Mouse (Mus musculus) MEL (cell line): ENCODE results near the gene Git1. TPM values are rescaled to one million over a fixed set of nuclear protein-coding genes. Genes with fewer than 3 reads are reported as not detected.

ENCODE experiments used
- DNase-seq: peaks from one replicate; pipeline ENCODE4 v3.0.0; 2011; ENCODE audit warnings: low read depth, low spot score
- H3K27ac ChIP-seq: 2 replicates; pipeline ENCODE4 v1.5.1; 2012; ENCODE audit warnings: low read depth, mild to moderate bottlenecking, control low read depth, low read length, moderate library complexity; ENCODE audit not compliant: control insufficient read depth
- H3K27me3 ChIP-seq, 2 experiments: fragments of 150-350 bp in 1 of 2; sonication (generic) in 1 of 2; 2 replicates each; pipeline ENCODE4 v1.6.1; 2012; ENCODE audit warnings: low read length in 2 of 2, mild to moderate bottlenecking in 2 of 2, improper control_type of control experiment in 1 of 2, moderate library complexity in 1 of 2; ENCODE audit not compliant: insufficient read depth in 2 of 2, control insufficient read depth in 1 of 2
- H3K36me3 ChIP-seq, 2 experiments: 2 replicates each; pipeline ENCODE4 v1.6.1; 2012 to 2014; ENCODE audit warnings: low read length in 2 of 2, improper control_type of control experiment in 1 of 2, inconsistent platforms in 1 of 2, mild to moderate bottlenecking in 1 of 2; ENCODE audit not compliant: insufficient read depth in 2 of 2, control insufficient read depth in 1 of 2
- H3K4me1 ChIP-seq, 2 experiments: fragments of 150-350 bp in 1 of 2; sonication (generic) in 1 of 2; 2 replicates each; pipeline ENCODE4 v1.6.1; 2012; ENCODE audit warnings: low read length in 2 of 2, improper control_type of control experiment in 1 of 2, mild to moderate bottlenecking in 1 of 2; ENCODE audit not compliant: insufficient read depth in 2 of 2, control insufficient read depth in 1 of 2
- H3K4me3 ChIP-seq, 2 experiments: fragments of 150-350 bp in 1 of 2; sonication (generic) in 1 of 2; 2 replicates each; pipeline ENCODE4 v1.5.1; 2012; ENCODE audit warnings: low read depth in 2 of 2, low read length in 2 of 2, mild to moderate bottlenecking in 2 of 2, moderate library complexity in 2 of 2, control low read depth in 1 of 2, improper control_type of control experiment in 1 of 2; ENCODE audit not compliant: control insufficient read depth in 1 of 2, insufficient read depth in 1 of 2
- H3K79me2 ChIP-seq: 2 replicates; pipeline ENCODE4 v1.6.1; 2012; ENCODE audit warnings: mild to moderate bottlenecking, low read length, moderate library complexity; ENCODE audit not compliant: control insufficient read depth, poor library complexity, insufficient read depth
- H3K9ac ChIP-seq: 2 replicates; pipeline ENCODE4 v1.6.1; 2012; ENCODE audit warnings: low read depth, mild to moderate bottlenecking, control low read depth, low read length, moderate library complexity; ENCODE audit not compliant: control insufficient read depth, poor library complexity, severe bottlenecking
- H3K9me3 ChIP-seq: fragments of 150-350 bp; sonication (generic); replicated peaks from 2 replicates; pipeline ENCODE4 v1.6.1; 2012; ENCODE audit warnings: mild to moderate bottlenecking, low read length, improper control_type of control experiment, moderate library complexity; ENCODE audit not compliant: insufficient read depth
- CHD1 ChIP-seq: IDR thresholded peaks from 2 replicates; pipeline ENCODE4 v1.6.1; 2012; ENCODE audit warnings: low read depth, mild to moderate bottlenecking, inconsistent platforms, low read length, improper control_type of control experiment
- CHD2 ChIP-seq: IDR thresholded peaks from 2 replicates; pipeline ENCODE4 v1.6.1; 2011; ENCODE audit warnings: low read length, improper control_type of control experiment
- CTCF ChIP-seq, 3 experiments: IDR thresholded peaks in 2 of 3; conservative IDR thresholded peaks in 1 of 3; 2 replicates each; pipeline ENCODE4 v1.5.1; 2011 to 2012; ENCODE audit warnings: low read length in 3 of 3, low read depth in 2 of 3, mild to moderate bottlenecking in 2 of 3, improper control_type of control experiment in 1 of 3, inconsistent platforms in 1 of 3, mixed read lengths in 1 of 3, moderate library complexity in 1 of 3; ENCODE audit not compliant: control insufficient read depth in 1 of 3, insufficient read depth in 1 of 3, poor library complexity in 1 of 3, severe bottlenecking in 1 of 3
- E2F4 ChIP-seq: IDR thresholded peaks from 2 replicates; pipeline ENCODE4 v1.6.1; 2011; ENCODE audit warnings: low read depth, low read length, improper control_type of control experiment, borderline replicate concordance
- ELF1 ChIP-seq: IDR thresholded peaks from 2 replicates; pipeline ENCODE4 v1.6.1; 2014; ENCODE audit warnings: low read depth, mild to moderate bottlenecking, inconsistent platforms, low read length, improper control_type of control experiment, moderate library complexity
- EP300 ChIP-seq, 2 experiments: IDR thresholded peaks; 2 replicates each; pipeline ENCODE4 v1.6.1; 2011; ENCODE audit warnings: improper control_type of control experiment in 2 of 2, low read length in 2 of 2, low read depth in 1 of 2, mild to moderate bottlenecking in 1 of 2
- ETS1 ChIP-seq: IDR thresholded peaks from 2 replicates; pipeline ENCODE4 v1.6.1; 2012; ENCODE audit warnings: low read depth, mild to moderate bottlenecking, inconsistent platforms, low read length, improper control_type of control experiment, moderate library complexity
- GABPA ChIP-seq: IDR thresholded peaks from 2 replicates; pipeline ENCODE4 v1.6.1; 2012; ENCODE audit warnings: low read depth, mild to moderate bottlenecking, inconsistent platforms, low read length, improper control_type of control experiment, moderate library complexity
- GATA1 ChIP-seq: IDR thresholded peaks from 2 replicates; pipeline ENCODE4 v1.6.1; 2011; ENCODE audit warnings: low read depth, low read length, improper control_type of control experiment
- MAFK ChIP-seq: IDR thresholded peaks from 2 replicates; pipeline ENCODE4 v1.6.1; 2011; ENCODE audit warnings: low read depth, mild to moderate bottlenecking, low read length, improper control_type of control experiment, borderline replicate concordance
- MAX ChIP-seq: IDR thresholded peaks from 2 replicates; pipeline ENCODE4 v1.6.1; 2011; ENCODE audit warnings: low read length, improper control_type of control experiment
- MAZ ChIP-seq: IDR thresholded peaks from 2 replicates; pipeline ENCODE4 v1.6.1; 2012; ENCODE audit warnings: low read depth, mild to moderate bottlenecking, inconsistent platforms, low read length, improper control_type of control experiment
- MEF2A ChIP-seq: IDR thresholded peaks from 2 replicates; pipeline ENCODE4 v1.6.1; 2014; ENCODE audit warnings: low read depth, mild to moderate bottlenecking, inconsistent platforms, low read length, improper control_type of control experiment; ENCODE audit not compliant: poor library complexity, insufficient replicate concordance, severe bottlenecking; ENCODE audit errors: extremely low read depth
- MXI1 ChIP-seq: IDR thresholded peaks from 2 replicates; pipeline ENCODE4 v1.6.1; 2011; ENCODE audit warnings: mild to moderate bottlenecking, low read depth, low read length, improper control_type of control experiment
- MYB ChIP-seq: IDR thresholded peaks from 2 replicates; pipeline ENCODE4 v1.6.1; 2011; ENCODE audit warnings: mild to moderate bottlenecking, low read depth, low read length, improper control_type of control experiment
- MYC ChIP-seq: IDR thresholded peaks from 2 replicates; pipeline ENCODE4 v1.6.1; 2011; ENCODE audit warnings: low read depth, mild to moderate bottlenecking, low read length, improper control_type of control experiment, moderate library complexity
- POLR2A ChIP-seq, 2 experiments: IDR thresholded peaks; 2 replicates each; pipeline ENCODE4 v1.6.1; 2011 to 2012; ENCODE audit warnings: low read length in 2 of 2, mild to moderate bottlenecking in 2 of 2, control low read depth in 1 of 2, improper control_type of control experiment in 1 of 2, low read depth in 1 of 2, moderate library complexity in 1 of 2; ENCODE audit not compliant: control insufficient read depth in 1 of 2, insufficient read depth in 1 of 2, poor library complexity in 1 of 2
- RAD21 ChIP-seq: IDR thresholded peaks from 2 replicates; pipeline ENCODE4 v1.6.1; 2011; ENCODE audit warnings: mild to moderate bottlenecking, low read depth, low read length, improper control_type of control experiment
- RCOR1 ChIP-seq: IDR thresholded peaks from 2 replicates; pipeline ENCODE4 v1.6.1; 2012; ENCODE audit warnings: low read depth, mild to moderate bottlenecking, inconsistent platforms, low read length, improper control_type of control experiment
- SIN3A ChIP-seq: IDR thresholded peaks from 2 replicates; pipeline ENCODE4 v1.6.1; 2012; ENCODE audit warnings: low read length, improper control_type of control experiment, inconsistent platforms
- SMC3 ChIP-seq: IDR thresholded peaks from 2 replicates; pipeline ENCODE4 v1.6.1; 2011; ENCODE audit warnings: low read depth, low read length, improper control_type of control experiment
- TAL1 ChIP-seq: IDR thresholded peaks from 2 replicates; pipeline ENCODE4 v1.6.1; 2012; ENCODE audit warnings: mild to moderate bottlenecking, inconsistent platforms, low read length, moderate library complexity, mixed read lengths
- TBP ChIP-seq: IDR thresholded peaks from 2 replicates; pipeline ENCODE4 v1.8.0; 2011; ENCODE audit warnings: low read depth, low read length, improper control_type of control experiment
- UBTF ChIP-seq: IDR thresholded peaks from 2 replicates; pipeline ENCODE4 v1.6.1; 2012; ENCODE audit warnings: low read depth, mild to moderate bottlenecking, inconsistent platforms, low read length, improper control_type of control experiment, moderate library complexity, borderline replicate concordance; ENCODE audit not compliant: insufficient read depth
- USF1 ChIP-seq: IDR thresholded peaks from 2 replicates; pipeline ENCODE4 v1.6.1; 2014; ENCODE audit warnings: low read depth, mild to moderate bottlenecking, inconsistent platforms, low read length, improper control_type of control experiment, moderate library complexity
- USF2 ChIP-seq, 2 experiments: IDR thresholded peaks; 2 replicates each; pipeline ENCODE4 v1.6.1; 2011 to 2012; ENCODE audit warnings: improper control_type of control experiment in 2 of 2, low read length in 2 of 2, borderline replicate concordance in 1 of 2, inconsistent platforms in 1 of 2, low read depth in 1 of 2, mild to moderate bottlenecking in 1 of 2; ENCODE audit not compliant: insufficient read depth in 1 of 2
- ZC3H11A ChIP-seq: IDR thresholded peaks from 2 replicates; pipeline ENCODE4 v1.6.1; 2012; ENCODE audit warnings: low read depth, mild to moderate bottlenecking, inconsistent platforms, low read length, improper control_type of control experiment
- ZKSCAN1 ChIP-seq: IDR thresholded peaks from 2 replicates; pipeline ENCODE4 v1.6.1; 2012; ENCODE audit warnings: low read depth, mild to moderate bottlenecking, inconsistent platforms, low read length, improper control_type of control experiment, moderate library complexity
- ZNF384 ChIP-seq: IDR thresholded peaks from 2 replicates; pipeline ENCODE4 v1.6.1; 2012; ENCODE audit warnings: low read depth, mild to moderate bottlenecking, inconsistent platforms, low read length, improper control_type of control experiment
- polyA plus RNA-seq, 2 experiments: library from polyadenylated mRNA; stranded (reverse) in 1 of 2; unstranded in 1 of 2; fragments of >175 nt in 1 of 2; fragments of >200 nt in 1 of 2; gene quantifications; 2 replicates each; pipeline versions ENCODE4 v1.2.1 to v1.2.4; 2012; ENCODE audit warnings: low replicate concordance in 2 of 2, low read depth in 1 of 2; ENCODE audit not compliant: insufficient read length in 2 of 2, insufficient read depth in 1 of 2, missing spikeins in 1 of 2
- total RNA-seq: library from RNA; depleted of rRNA; stranded (reverse); fragments of 300-350 nt; gene quantifications from 2 replicates; pipeline ENCODE4 v1.2.3, GENCODE M21; 2012

The Git1 gene
- total and polyA plus RNA-seq, 3 experiments, result 33.1 to 81.4 TPM; not detected in 1

- H3K27ac ChIP-seq, result peak overlapping the region; percentile 27
- TF ChIP-seq TAL1 (no peak), CHD1 (peak; percentile 33; the same call in 1 of the 2 replicates), ETS1 (peak; percentile 61; the same call in 1 of the 2 replicates), USF1 (peak; percentile 33; the same call in 1 of the 2 replicates), ZKSCAN1 (no peak), RCOR1 (no peak), ZC3H11A (peak; percentile 91), ELF1 (no peak), POLR2A (IDR thresholded peaks at IDR 0.05; ENCODE audit: control insufficient read depth in 1 of 2, insufficient read depth in 1 of 2, low read depth in 1 of 2, low read length in 2 of 2, poor library complexity in 1 of 2) (no peak), CHD2 (no peak), GABPA (peak; percentile 84), ZNF384 (no peak), MAX (no peak), RAD21 (peak; percentile 98), E2F4 (0 out of 2 replicates have a peak, but pooled peaks have one; percentile 10), SMC3 (peak; percentile 93), MAZ (no peak), UBTF (no peak), GATA1 (0 out of 2 replicates have a peak, but pooled peaks have one; percentile 13), MXI1 (peak; percentile 73; the same call in 1 of the 2 replicates), TBP (no peak), MYC (peak; percentile 85), EP300 (IDR thresholded peaks at IDR 0.05; ENCODE audit: low read depth in 1 of 2, low read length in 2 of 2) (no peak; a peak in 1 of 4 replicates), MEF2A (no peak), MAFK (0 out of 2 replicates have a peak, but pooled peaks have one; percentile 51), MYB (no peak), USF2 (IDR thresholded peaks at IDR 0.05; ENCODE audit: borderline replicate concordance in 1 of 2, insufficient read depth in 1 of 2, low read depth in 1 of 2, low read length in 2 of 2) (no peak), SIN3A (peak; percentile 83), CTCF (IDR thresholded peaks at IDR 0.05 in 2 of 3, conservative IDR thresholded peaks at IDR 0.05 in 1 of 3; ENCODE audit: control insufficient read depth in 1 of 3, insufficient read depth in 1 of 3, low read depth in 2 of 3, low read length in 3 of 3, poor library complexity in 1 of 3, severe bottlenecking in 1 of 3) (peak; percentile 42 to 98 (median 79))
- DNase-seq, result peak; percentile 92
- peak overlapping the region; percentile 26 for H3K9ac ChIP-seq
- peaks cover 3 to 33% of the 10 kb centered on the region in 2 experiments for H3K36me3 ChIP-seq
- peaks cover 23 to 29% of the 10 kb centered on the region in 2 experiments for H3K4me1 ChIP-seq
- no peak overlapping the region for H3K4me3 ChIP-seq
- H3K27me3 ChIP-seq, result no peaks in the 10 kb centered on the region
- no peaks in the 10 kb centered on the region for H3K79me2 ChIP-seq
- H3K9me3 ChIP-seq, result no peaks in the 10 kb centered on the region
These were observed 46.7 kb upstream of the Git1 start for GRCm38 (mm10) chr11:77446628-77447041.
